Mouse (Mus musculus): ENCODE measurements around the gene Atp10a. TPM values are rescaled to one million over a fixed set of nuclear protein-coding genes. Genes with fewer than 3 reads are reported as not detected.
"Not testable (repeated sequence)": the region's sequence is repeated elsewhere in the genome, so short reads cannot be mapped to it uniquely, and the experiment has no call there.

Atp10a gene
- total RNA-seq, 1 experiment: 7.3 TPM

GRCm38 (mm10) chr7:58800916-58801315 lies 144.9 kb downstream of the Atp10a start:
- no peak for DNase-seq (ENCODE audit: low read depth, low spot score)
- H3K4me1 ChIP-seq (ENCODE audit: control insufficient read depth in 2 of 2, insufficient read depth in 2 of 2, low read length in 2 of 2, poor library complexity in 1 of 2): no peaks in the 10 kb centered on the region
- H3K9ac ChIP-seq (ENCODE audit: insufficient read depth, low read depth, low read length, poor library complexity, severe bottlenecking): no peak overlapping the region
- H3K27ac ChIP-seq (ENCODE audit: insufficient read depth, low read depth, low read length, poor library complexity, severe bottlenecking): no peak overlapping the region
- TF ChIP-seq MAFK (IDR thresholded peaks at IDR 0.05; ENCODE audit: insufficient read depth, low read depth, low read length): no peak
- no peak for TF ChIP-seq ZNF384 (IDR thresholded peaks at IDR 0.05; ENCODE audit: low read depth, low read length)
- no peak for TF ChIP-seq HCFC1 (IDR thresholded peaks at IDR 0.05; ENCODE audit: borderline replicate concordance, insufficient read depth, low read length)
- TF ChIP-seq CHD2 (IDR thresholded peaks at IDR 0.05; ENCODE audit: low read depth, low read length): no peak
- no peak for TF ChIP-seq ZC3H11A (IDR thresholded peaks at IDR 0.05; ENCODE audit: borderline replicate concordance, low read depth, low read length)
- H3K36me3 ChIP-seq (ENCODE audit: control insufficient read depth, insufficient read depth, low read length, poor library complexity, severe bottlenecking): no peaks in the 10 kb centered on the region
- H3K4me3 ChIP-seq (ENCODE audit: insufficient read depth in 1 of 2, low read depth in 1 of 2, low read length in 2 of 2, poor library complexity in 1 of 2, severe bottlenecking in 1 of 2): no peak overlapping the region
- H3K9me3 ChIP-seq (ENCODE audit: control insufficient read depth, insufficient read depth, low read depth, low read length): no peaks in the 10 kb centered on the region
- in situ Hi-C loops (cut with MboI; ENCODE audit: low sequenced_read_pairs in 2 of 2, unreplicated experiment in 2 of 2): no loop called here

- in situ Hi-C loops (cut with MboI; ENCODE audit: low sequenced_read_pairs in 2 of 2, unreplicated experiment in 2 of 2): no loop called here
- no peak for TF ChIP-seq ZC3H11A (IDR thresholded peaks at IDR 0.05; ENCODE audit: borderline replicate concordance, low read depth, low read length)
- TF ChIP-seq CHD2 (IDR thresholded peaks at IDR 0.05; ENCODE audit: low read depth, low read length): no peak
- TF ChIP-seq MAFK (IDR thresholded peaks at IDR 0.05; ENCODE audit: insufficient read depth, low read depth, low read length): no peak
- TF ChIP-seq HCFC1 (IDR thresholded peaks at IDR 0.05; ENCODE audit: borderline replicate concordance, insufficient read depth, low read length): no peak
- no peak for TF ChIP-seq ZNF384 (IDR thresholded peaks at IDR 0.05; ENCODE audit: low read depth, low read length)
- H3K9me3 ChIP-seq (ENCODE audit: control insufficient read depth, insufficient read depth, low read depth, low read length): no peaks in the 10 kb centered on the region
- H3K27ac ChIP-seq (ENCODE audit: insufficient read depth, low read depth, low read length, poor library complexity, severe bottlenecking): no peak overlapping the region
- H3K4me3 ChIP-seq (ENCODE audit: insufficient read depth in 1 of 2, low read depth in 1 of 2, low read length in 2 of 2, poor library complexity in 1 of 2, severe bottlenecking in 1 of 2): no peak overlapping the region
- no peaks in the 10 kb centered on the region for H3K36me3 ChIP-seq (ENCODE audit: control insufficient read depth, insufficient read depth, low read length, poor library complexity, severe bottlenecking)
- H3K9ac ChIP-seq (ENCODE audit: insufficient read depth, low read depth, low read length, poor library complexity, severe bottlenecking): no peak overlapping the region
- no peaks in the 10 kb centered on the region for H3K4me1 ChIP-seq (ENCODE audit: control insufficient read depth in 2 of 2, insufficient read depth in 2 of 2, low read length in 2 of 2, poor library complexity in 1 of 2)
- no peak for DNase-seq (ENCODE audit: low read depth, low spot score)
These were observed 145.8 kb downstream of the Atp10a start for GRCm38 (mm10) chr7:58801791-58802190.

- no peak overlapping the region for H3K9ac ChIP-seq (ENCODE audit: insufficient read depth, low read depth, low read length, poor library complexity, severe bottlenecking)
- in situ Hi-C loops (cut with MboI; ENCODE audit: low sequenced_read_pairs in 2 of 2, unreplicated experiment in 2 of 2): no loop called here
These were observed 166.2 kb downstream of the Atp10a start for GRCm38 (mm10) chr7:58822147-58822681.

GRCm38 (mm10) chr7:58824686-58825085 lies 168.7 kb downstream of the Atp10a start:
- TF ChIP-seq ZNF384 (IDR thresholded peaks at IDR 0.05; ENCODE audit: low read depth, low read length) (no peak), MAFK (IDR thresholded peaks at IDR 0.05; ENCODE audit: insufficient read depth, low read depth, low read length) (no peak), CHD2 (IDR thresholded peaks at IDR 0.05; ENCODE audit: low read depth, low read length) (no peak), HCFC1 (IDR thresholded peaks at IDR 0.05; ENCODE audit: borderline replicate concordance, insufficient read depth, low read length) (no peak), ZC3H11A (IDR thresholded peaks at IDR 0.05; ENCODE audit: borderline replicate concordance, low read depth, low read length) (no peak)
- in situ Hi-C loops (cut with MboI; ENCODE audit: low sequenced_read_pairs in 2 of 2, unreplicated experiment in 2 of 2): loop anchor here in 1 of 2 experiments (25.0 kb wide), 1 partner anchor 513 kb away; no protein-coding TSS in a partner anchor
- Histone ChIP-seq H3K27ac (ENCODE audit: insufficient read depth, low read depth, low read length, poor library complexity, severe bottlenecking) (no peak overlapping the region), H3K4me3 (ENCODE audit: insufficient read depth in 1 of 2, low read depth in 1 of 2, low read length in 2 of 2, poor library complexity in 1 of 2, severe bottlenecking in 1 of 2) (no peak overlapping the region), H3K9ac (ENCODE audit: insufficient read depth, low read depth, low read length, poor library complexity, severe bottlenecking) (no peak overlapping the region), H3K36me3 (ENCODE audit: control insufficient read depth, insufficient read depth, low read length, poor library complexity, severe bottlenecking) (no peaks in the 10 kb centered on the region), H3K4me1 (ENCODE audit: control insufficient read depth in 2 of 2, insufficient read depth in 2 of 2, low read length in 2 of 2, poor library complexity in 1 of 2) (no peaks in the 10 kb centered on the region), H3K9me3 (ENCODE audit: control insufficient read depth, insufficient read depth, low read depth, low read length) (no peaks in the 10 kb centered on the region)
- no peak for DNase-seq (ENCODE audit: low read depth, low spot score)

More at GRCm38 (mm10) chr7:58822147-58822681, 166.2 kb downstream of the Atp10a start:
- H3K4me3 ChIP-seq (ENCODE audit: insufficient read depth in 1 of 2, low read depth in 1 of 2, low read length in 2 of 2, poor library complexity in 1 of 2, severe bottlenecking in 1 of 2): no peak overlapping the region
- H3K27ac ChIP-seq (ENCODE audit: insufficient read depth, low read depth, low read length, poor library complexity, severe bottlenecking): no peak overlapping the region
- H3K9me3 ChIP-seq (ENCODE audit: control insufficient read depth, insufficient read depth, low read depth, low read length): no peaks in the 10 kb centered on the region
- H3K4me1 ChIP-seq (ENCODE audit: control insufficient read depth in 2 of 2, insufficient read depth in 2 of 2, low read length in 2 of 2, poor library complexity in 1 of 2): no peaks in the 10 kb centered on the region
- no peak for DNase-seq (ENCODE audit: low read depth, low spot score)
- TF ChIP-seq ZNF384 (IDR thresholded peaks at IDR 0.05; ENCODE audit: low read depth, low read length) (no peak), ZC3H11A (IDR thresholded peaks at IDR 0.05; ENCODE audit: borderline replicate concordance, low read depth, low read length) (no peak), CHD2 (IDR thresholded peaks at IDR 0.05; ENCODE audit: low read depth, low read length) (no peak)
- H3K36me3 ChIP-seq (ENCODE audit: control insufficient read depth, insufficient read depth, low read length, poor library complexity, severe bottlenecking): no peaks in the 10 kb centered on the region

GRCm38 (mm10) chr7:58829111-58829510 lies 173.1 kb downstream of the Atp10a start:
- H3K4me1 ChIP-seq (ENCODE audit: control insufficient read depth in 2 of 2, insufficient read depth in 2 of 2, low read length in 2 of 2, poor library complexity in 1 of 2): no peaks in the 10 kb centered on the region
- TF ChIP-seq ZNF384 (IDR thresholded peaks at IDR 0.05; ENCODE audit: low read depth, low read length) (no peak), HCFC1 (IDR thresholded peaks at IDR 0.05; ENCODE audit: borderline replicate concordance, insufficient read depth, low read length) (no peak), ZC3H11A (IDR thresholded peaks at IDR 0.05; ENCODE audit: borderline replicate concordance, low read depth, low read length) (no peak), CHD2 (IDR thresholded peaks at IDR 0.05; ENCODE audit: low read depth, low read length) (no peak), MAFK (IDR thresholded peaks at IDR 0.05; ENCODE audit: insufficient read depth, low read depth, low read length) (no peak)
- no peak for DNase-seq (ENCODE audit: low read depth, low spot score)
- no peak overlapping the region for H3K27ac ChIP-seq (ENCODE audit: insufficient read depth, low read depth, low read length, poor library complexity, severe bottlenecking)
- no peaks in the 10 kb centered on the region for H3K36me3 ChIP-seq (ENCODE audit: control insufficient read depth, insufficient read depth, low read length, poor library complexity, severe bottlenecking)
- no peak overlapping the region for H3K4me3 ChIP-seq (ENCODE audit: insufficient read depth in 1 of 2, low read depth in 1 of 2, low read length in 2 of 2, poor library complexity in 1 of 2, severe bottlenecking in 1 of 2)
- H3K9me3 ChIP-seq (ENCODE audit: control insufficient read depth, insufficient read depth, low read depth, low read length): no peaks in the 10 kb centered on the region
- in situ Hi-C loops (cut with MboI; ENCODE audit: low sequenced_read_pairs in 2 of 2, unreplicated experiment in 2 of 2): loop anchor here in 1 of 2 experiments (25.0 kb wide), 1 partner anchor 508 kb away; no protein-coding TSS in a partner anchor
- H3K9ac ChIP-seq (ENCODE audit: insufficient read depth, low read depth, low read length, poor library complexity, severe bottlenecking): no peak overlapping the region

- in situ Hi-C loops (cut with MboI; ENCODE audit: low sequenced_read_pairs in 2 of 2, unreplicated experiment in 2 of 2): loop anchor here in 1 of 2 experiments (25.0 kb wide), 1 partner anchor 500 kb away; no protein-coding TSS in a partner anchor
- H3K4me1 ChIP-seq (ENCODE audit: control insufficient read depth in 2 of 2, insufficient read depth in 2 of 2, low read length in 2 of 2, poor library complexity in 1 of 2); H3K9me3 ChIP-seq (ENCODE audit: control insufficient read depth, insufficient read depth, low read depth, low read length); DNase-seq (ENCODE audit: low read depth, low spot score); H3K27ac ChIP-seq (ENCODE audit: insufficient read depth, low read depth, low read length, poor library complexity, severe bottlenecking); H3K9ac ChIP-seq (ENCODE audit: insufficient read depth, low read depth, low read length, poor library complexity, severe bottlenecking); H3K36me3 ChIP-seq (ENCODE audit: control insufficient read depth, insufficient read depth, low read length, poor library complexity, severe bottlenecking); H3K4me3 ChIP-seq (ENCODE audit: insufficient read depth in 1 of 2, low read depth in 1 of 2, low read length in 2 of 2, poor library complexity in 1 of 2, severe bottlenecking in 1 of 2): not testable (repeated sequence)
These were observed 181.1 kb downstream of the Atp10a start for GRCm38 (mm10) chr7:58836855-58837606.

Data from ES-E14 (cell line).